Mouse (Mus musculus) T-helper 1 cell (primary cell): ENCODE measurements around the gene Plin4.
"Not testable (repeated sequence)": the region's sequence is repeated elsewhere in the genome, so short reads cannot be mapped to it uniquely, and the experiment has no call there.

Source experiments
- in situ Hi-C: fragments of 300-600 bp; cut with MboI, MseI; formaldehyde crosslinking; loops from one replicate; pipeline ENCODE4 v1.15.1; 2025; ENCODE audit warnings: high pct_unique_total_duplicates

Gene Plin4

DNA sequence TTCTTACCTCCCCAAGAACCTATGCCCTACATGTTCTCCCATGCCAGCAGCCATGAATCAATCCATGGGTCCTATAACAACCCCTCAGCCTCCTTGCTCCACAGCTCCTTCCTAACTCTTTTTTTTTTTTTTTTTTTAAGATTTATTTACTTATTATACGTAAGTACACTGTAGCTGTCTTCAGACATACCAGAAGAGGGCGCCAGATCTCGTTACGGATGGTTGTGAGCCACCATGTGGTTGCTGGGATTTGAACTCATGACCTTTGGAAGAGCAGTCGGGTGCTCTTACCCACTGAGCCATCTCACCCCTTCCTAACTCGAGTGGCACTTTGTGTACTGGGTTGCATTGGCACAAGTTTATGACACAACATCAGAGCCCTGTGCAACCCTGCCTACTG, 43.9 kb downstream of the Plin4 start:
- in situ Hi-C loops = not testable (repeated sequence)

DNA sequence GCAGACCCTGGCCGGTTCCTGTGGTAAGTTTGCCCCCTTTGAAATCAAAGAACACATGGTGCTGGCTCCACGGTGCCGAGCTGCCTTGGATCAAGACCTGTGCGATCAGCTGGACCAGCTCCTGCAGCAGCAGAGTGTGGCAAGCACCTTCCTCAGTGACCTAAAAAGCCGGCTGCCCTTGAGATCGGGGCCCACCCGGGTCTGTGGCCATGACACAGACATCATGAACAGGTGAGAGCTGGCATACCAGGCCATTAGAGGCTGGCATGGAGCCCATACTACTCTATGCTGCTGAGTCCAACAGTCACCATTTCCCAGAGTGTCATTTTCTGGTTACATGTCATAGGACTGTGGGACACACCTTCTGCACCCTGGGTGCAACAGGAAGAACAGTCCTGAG, 47.5 kb downstream of the Plin4 start:
- in situ Hi-C loops = no loop called here

DNA sequence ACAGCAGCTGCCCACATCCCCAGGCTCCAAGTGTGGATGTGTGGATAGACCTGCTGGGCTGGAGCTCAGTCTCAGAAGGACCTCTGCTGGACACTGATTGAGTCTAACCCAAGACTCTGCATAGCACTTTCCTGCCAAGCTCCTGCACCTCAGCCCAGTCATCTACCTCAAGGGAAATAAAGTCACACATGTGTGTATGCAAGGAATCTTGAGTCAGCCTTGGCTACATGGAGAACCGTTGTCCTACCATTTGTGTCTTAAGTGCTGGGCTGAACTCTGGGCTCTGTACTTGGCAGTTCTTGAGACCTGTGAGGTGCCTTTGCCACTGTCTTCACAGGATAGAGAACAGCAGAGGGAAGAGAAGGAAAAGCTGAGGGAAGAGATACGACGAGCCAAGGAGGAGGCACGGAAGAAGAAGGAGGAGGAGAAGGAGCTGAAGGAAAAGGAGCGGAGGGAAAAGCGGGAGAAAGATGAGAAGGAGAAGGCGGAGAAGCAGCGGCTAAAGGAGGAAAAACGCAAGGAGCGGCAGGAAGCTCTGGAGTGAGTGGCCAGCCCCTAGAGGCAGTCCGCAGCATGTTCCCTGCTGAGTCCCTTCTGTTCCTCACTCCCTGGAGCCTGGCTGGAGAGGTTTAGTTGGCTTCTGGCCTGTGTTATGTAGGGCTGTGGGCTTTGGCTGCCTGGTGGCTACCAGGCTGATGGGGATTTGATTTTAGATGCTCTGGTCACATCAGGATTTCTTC, 52.1 kb downstream of the Plin4 start:
- in situ Hi-C loops = no loop called here

DNA sequence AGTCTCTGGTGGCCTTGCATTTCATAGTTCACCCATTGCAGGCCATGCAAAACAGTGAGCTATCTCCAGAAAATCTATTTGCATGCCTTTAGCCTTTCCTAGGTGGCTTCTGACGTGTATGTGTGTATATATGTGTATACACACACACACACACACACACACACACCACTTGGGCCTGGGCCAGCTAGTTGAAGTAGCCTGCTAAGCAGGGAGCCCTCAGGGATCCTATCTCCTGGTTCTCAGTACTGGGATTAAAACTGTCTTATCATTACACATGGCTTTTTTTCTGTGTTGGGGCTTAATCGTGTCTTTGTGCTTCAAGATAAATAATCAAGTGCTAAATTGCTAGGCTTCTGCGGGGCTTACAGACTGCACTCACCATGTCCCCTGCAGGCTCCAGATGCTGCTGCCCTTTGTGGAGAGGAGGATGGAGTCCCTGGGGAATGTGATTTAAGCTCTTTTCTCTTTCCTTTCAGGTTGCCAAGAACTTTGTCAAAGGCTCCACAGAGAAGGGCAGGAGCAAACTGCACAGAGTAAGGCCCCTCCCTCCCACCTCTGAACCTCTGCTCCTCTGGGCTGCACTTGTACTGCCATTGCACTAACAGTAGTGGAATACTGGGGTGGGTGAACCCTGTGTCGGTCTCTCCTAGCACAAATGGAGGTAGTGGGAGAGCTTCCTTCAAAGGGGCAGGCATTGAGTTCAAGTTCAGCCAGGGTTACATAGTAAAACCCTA, 53.5 kb downstream of the Plin4 start:
- in situ Hi-C loops = no loop called here

DNA sequence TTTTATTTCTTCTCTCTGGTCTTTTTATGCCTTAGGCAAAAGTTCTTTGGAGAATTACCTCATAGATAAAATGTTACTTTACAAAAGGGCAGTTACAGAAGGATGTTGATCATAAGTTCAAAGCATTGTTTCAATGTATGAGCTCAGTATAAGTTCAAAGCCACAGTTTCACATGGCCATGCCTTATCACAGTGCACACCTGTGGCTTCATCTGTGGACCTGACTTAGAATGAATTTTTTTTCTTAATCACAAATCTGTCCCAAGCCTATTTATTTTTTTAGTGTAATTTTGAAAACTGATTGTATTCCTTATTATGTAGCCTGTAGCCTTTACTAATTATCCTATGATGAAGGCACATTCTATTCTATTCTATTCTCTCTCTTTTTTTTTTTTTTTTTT, 54.7 kb downstream of the Plin4 start:
- in situ Hi-C loops = no loop called here

DNA sequence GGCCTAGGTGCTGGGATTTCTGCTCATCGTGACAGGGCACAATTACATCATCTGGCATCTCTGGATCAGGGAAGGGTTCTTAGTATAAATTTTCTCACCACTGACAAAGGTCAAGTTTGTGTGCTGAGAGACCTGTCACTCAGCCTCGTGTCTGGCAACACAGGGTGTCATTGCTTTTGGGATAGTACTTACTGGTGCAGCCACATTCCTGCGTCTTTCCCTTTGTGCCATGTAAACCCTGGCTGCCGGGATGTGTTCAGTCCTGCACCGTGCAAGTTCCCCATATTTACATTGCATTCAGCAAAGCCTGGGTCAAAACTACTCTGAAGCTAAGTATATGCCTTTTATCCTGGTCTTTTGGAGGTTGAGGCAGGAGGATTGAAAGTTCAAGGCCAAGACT, 58.2 kb downstream of the Plin4 start:
- in situ Hi-C loops = no loop called here
